Mouse (Mus musculus): ENCODE measurements around the gene Foxp3.
A peak's percentile ranks its signal among the peaks of the same experiment; 100 is the strongest.

Gene Foxp3

DNA sequence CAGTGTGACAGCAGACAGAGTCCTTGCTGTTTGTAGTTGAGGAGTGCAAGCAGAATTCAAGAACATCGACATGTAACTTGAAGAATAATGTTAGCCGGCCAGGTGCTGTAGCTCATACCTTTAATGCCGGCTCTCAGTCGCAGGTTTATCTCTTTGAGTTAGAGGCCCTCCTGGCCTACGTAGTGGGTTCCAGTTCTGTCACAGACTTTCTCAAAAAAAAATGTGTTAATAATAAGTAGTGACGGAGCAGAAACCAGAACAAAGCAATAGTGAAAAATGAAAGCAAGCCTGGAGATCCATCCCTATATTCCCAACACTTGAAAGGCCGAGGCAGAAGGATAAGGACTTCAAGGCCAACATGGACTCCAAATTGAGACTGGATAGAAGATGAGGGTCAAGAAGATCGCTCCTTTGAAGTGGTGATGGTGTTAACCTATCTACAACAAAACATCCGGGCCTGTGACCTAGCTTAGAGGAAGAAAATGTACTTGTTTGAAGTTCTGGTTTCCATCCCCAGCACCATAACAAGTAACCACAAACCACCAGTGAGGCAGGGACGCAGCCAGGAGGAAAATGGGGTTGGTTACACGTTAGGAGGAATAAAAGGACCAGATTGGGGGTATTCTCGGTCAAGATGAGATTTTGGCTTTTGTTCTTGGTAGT lies 44.6 kb downstream of the Foxp3 start:
- no peak for DNase-seq

DNA sequence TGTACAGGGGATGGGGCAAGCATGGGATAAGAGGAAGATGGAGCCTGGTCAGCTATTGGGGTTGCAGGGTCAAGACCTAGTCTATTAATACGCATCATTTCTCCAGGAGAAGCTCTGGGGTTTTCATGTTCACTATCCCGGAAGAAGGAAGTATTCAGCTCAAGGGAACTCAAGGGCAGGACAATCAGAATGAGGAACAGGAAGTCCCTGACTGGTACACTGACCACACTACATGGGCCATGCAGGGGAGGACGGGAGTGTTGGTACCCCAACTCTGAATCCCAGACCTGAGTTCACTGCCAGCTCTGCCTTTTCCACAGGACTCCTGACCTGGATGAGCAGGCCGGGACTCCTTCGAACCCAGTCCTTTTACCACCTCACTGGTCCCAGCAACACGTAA lies 59.1 kb downstream of the Foxp3 start:
- no peak for DNase-seq

- DNase-seq = no peak
These were observed 61.7 kb downstream of the Foxp3 start for GRCm38 (mm10) chrX:7635101-7635500.

DNA sequence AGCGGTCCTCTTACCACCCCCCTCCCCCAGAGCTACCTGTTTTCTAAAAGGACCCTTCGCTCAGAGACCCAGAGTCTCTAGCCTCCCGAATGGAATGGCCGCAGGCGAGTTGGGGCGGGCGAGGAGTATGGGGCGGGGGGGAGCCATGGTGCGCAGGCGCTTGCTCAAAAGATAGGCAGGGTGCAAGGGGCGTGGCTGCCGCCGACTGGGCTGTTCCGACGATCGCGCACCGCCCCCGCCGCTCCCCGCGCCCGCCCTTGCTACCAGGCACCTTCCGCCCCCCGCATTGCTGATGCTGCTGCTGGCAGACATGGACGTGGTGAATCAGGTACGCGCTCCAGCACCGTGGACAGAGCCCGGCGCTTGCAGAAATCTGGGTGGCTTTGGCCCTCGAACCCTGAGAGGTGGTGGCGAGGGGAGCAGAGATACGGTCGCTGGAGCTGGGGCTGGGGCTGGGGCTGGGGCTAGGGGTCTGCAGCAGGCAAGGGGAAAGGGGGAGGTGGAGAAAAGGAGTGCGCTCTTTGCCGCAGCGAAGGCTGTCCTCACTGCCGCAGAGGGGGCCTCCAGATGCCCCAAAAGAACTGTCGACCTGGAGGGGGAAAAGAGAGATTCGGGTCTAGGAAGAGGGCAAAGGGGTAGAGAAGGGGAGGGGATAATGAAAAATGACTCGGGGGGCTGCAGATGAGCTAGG lies 65.1 kb downstream of the Foxp3 start, which contains the start of gene Syp:
Syp (plus strand) TSS at position 71 of the 691 bp plus-strand sequence.
- DNase-seq = peak; percentile 92

DNA sequence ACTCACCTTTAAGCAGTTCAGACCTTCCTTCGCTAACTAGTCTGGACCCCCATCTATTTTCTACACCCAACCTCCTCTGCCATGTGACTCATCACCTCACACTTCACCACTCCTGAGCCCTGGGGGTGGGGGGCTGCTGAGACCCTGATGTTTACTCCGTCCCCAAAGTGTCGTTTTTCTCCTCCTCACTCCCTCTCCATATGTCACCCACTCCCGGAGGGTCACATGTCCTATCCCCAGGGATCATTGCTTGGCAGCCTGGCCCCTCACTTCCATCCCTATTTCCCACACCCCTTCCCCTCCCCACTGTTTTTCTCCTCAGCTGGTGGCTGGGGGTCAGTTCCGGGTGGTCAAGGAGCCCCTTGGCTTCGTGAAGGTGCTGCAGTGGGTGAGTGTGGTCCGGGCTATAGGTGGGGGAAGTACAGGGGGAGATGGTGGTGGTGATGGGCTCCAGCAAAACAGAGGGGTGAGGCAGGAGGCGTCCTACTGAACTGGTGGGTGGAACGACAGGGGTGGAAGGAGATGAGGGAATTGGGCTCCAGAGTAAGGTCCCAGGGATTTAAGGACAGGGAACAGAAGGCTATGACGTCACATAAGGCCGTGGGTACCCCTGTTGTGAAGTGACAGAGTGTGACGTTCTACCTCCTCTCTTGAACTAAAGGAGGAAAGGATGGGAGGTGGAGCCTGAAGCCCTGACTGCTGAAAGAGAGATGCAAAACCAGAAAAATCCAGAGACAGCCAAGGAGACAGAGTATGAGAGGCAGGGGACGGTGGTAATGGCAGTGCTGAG lies 66.3 kb downstream of the Foxp3 start:
- no peak for DNase-seq

- DNase-seq = no peak
These were observed 67.3 kb downstream of the Foxp3 start for GRCm38 (mm10) chrX:7640785-7641184.

All from right cerebral cortex, postnatal 4 days (tissue).